Mouse (Mus musculus): ENCODE measurements around the gene Prss3. TPM values are rescaled to one million over a fixed set of nuclear protein-coding genes. Genes with fewer than 3 reads are reported as not detected.
"Not testable (repeated sequence)": the region's sequence is repeated elsewhere in the genome, so short reads cannot be mapped to it uniquely, and the experiment has no call there.

Gene Prss3
- not detected for total RNA-seq (2021)
- long read RNA-seq, experiment 1: 0 reads
- long read RNA-seq, experiment 2: 0 reads

DNA sequence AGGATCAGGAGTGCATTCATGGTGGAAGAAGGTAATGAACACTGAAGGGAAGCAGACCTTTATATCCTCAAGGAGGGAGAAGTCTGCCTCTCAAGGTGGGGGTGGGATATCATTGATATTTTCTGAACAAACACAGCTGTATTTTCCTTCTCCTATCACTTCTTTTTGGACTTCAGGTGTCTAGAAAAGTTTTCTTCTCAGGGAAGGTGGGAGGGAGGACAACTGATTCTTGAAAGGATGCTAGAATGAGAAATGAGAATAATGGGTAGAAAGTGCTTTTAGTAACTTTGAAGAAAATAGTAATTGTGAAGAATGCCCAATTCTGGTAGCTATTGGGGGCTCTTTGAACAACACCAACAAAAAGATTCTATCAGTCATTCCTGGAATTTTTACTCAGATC is at the start of gene Prss3:
Gene Prss3 (minus strand): TSS at position 101 of the 400 bp plus-strand sequence.
- intact Hi-C loops (cut with DNase I; ENCODE audit: low total_unique reads); DNase-seq: not testable (repeated sequence)

- intact Hi-C loops (cut with DNase I; ENCODE audit: low total_unique reads): not testable (repeated sequence)
Measured at GRCm38 (mm10) chr6:41392056-41392455, 14.6 kb upstream of the Prss3 start, which contains the start of gene Gm5771. Gene Gm5771 (plus strand): TSS chr6:41392356.

GRCm38 (mm10) chr6:41391640-41392039 is 14.2 kb upstream of the Prss3 start:
- intact Hi-C loops (cut with DNase I; ENCODE audit: low total_unique reads); DNase-seq: not testable (repeated sequence)

More at GRCm38 (mm10) chr6:41392056-41392455, 14.6 kb upstream of the Prss3 start, which contains the start of gene Gm5771:
- not testable (repeated sequence) for DNase-seq

DNA sequence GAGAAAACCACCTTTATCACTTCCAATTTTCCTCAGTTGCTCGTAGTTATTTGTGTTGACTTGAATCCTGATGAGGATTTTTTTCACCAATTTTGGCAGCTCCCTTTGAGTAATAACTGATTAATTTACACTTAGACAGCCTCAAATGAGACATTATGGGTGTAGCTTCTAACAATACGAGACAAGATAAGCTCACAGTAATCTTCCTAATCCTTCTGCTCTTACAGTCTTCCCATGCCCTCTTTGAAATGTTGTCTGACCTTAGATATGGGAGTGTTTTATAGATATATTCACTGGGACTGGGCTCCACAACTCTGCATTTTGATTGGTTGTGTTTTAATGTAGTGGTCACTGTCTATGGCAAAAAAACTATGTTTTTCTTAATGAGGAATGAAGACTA is 9.3 kb upstream of the Prss3 start:
- DNase-seq: no peak
- intact Hi-C loops (cut with DNase I; ENCODE audit: low total_unique reads): no loop called here

DNA sequence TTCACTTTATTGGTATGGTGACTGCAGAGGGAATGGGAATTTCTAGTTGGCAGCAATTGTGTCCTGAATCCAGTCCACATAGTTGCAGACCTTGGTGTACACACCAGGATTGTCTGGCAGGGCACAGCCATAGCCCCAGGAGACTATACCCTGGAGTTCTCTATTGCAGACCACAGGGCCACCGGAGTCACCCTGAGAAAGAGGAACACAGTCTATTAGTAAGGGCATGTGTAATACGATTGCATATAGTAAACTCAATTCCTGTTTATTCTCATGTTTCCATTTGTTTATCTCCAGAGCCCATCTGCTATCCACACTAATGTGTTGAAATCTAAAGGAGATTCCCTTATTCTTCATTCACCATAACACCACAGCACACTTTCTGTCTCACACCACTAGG is 3.7 kb downstream of the Prss3 start:
- intact Hi-C loops (cut with DNase I; ENCODE audit: low total_unique reads); DNase-seq: not testable (repeated sequence)

- intact Hi-C loops (cut with DNase I; ENCODE audit: low total_unique reads): no loop called here
Measured at GRCm38 (mm10) chr6:41353932-41354331, 23.5 kb downstream of the Prss3 start, which contains the start of gene Try10. Gene Try10 (plus strand): TSS chr6:41354105.

More at GRCm38 (mm10) chr6:41353932-41354331, 23.5 kb downstream of the Prss3 start, which contains the start of gene Try10:
- no peak for DNase-seq

Other genes with a start within 250 kb of the Prss3 start
- gene Try4, start 75.4 kb downstream of the Prss3 start, total RNA-seq (2021): not detected
- gene Try5, start 60.8 kb downstream of the Prss3 start, total RNA-seq (2021): not detected
- gene Try10, start 23.6 kb downstream of the Prss3 start, total RNA-seq (2021): not detected
- gene Gm5771, start 14.7 kb upstream of the Prss3 start, total RNA-seq (2021): not detected
- gene Gm10334, start 68.5 kb upstream of the Prss3 start, total RNA-seq (2021): not detected
- gene Prss1, start 81.3 kb upstream of the Prss3 start, total RNA-seq (2021): not detected
- not detected for gene Prss2, start 144.1 kb upstream of the Prss3 start, total RNA-seq (2021)
- gene Ephb6, start 227.8 kb upstream of the Prss3 start, total RNA-seq (2021): 1 to 10 TPM; 1.2 to 2.5 TPM